Mouse (Mus musculus) gastrocnemius, adult 2 months (tissue): Measurements from ENCODE around the gene Ascl2. TPM values are rescaled to one million over a fixed set of nuclear protein-coding genes. Genes with fewer than 3 reads are reported as not detected.

Experiments
- DNase-seq: peaks from one replicate; pipeline ENCODE4 v3.0.0; 2022
- H3K27ac ChIP-seq: fragments of 200-600 bp; 2 replicates; pipeline ENCODE4 v1.8.1; 2022; ENCODE audit warnings: mild to moderate bottlenecking
- H3K4me3 ChIP-seq: fragments of 200-600 bp; 2 replicates; pipeline ENCODE4 v1.8.1; 2022; ENCODE audit warnings: mild to moderate bottlenecking, moderate library complexity
- CTCF ChIP-seq: fragments of 200-600 bp; IDR thresholded peaks from 2 replicates; pipeline ENCODE4 v1.8.1; 2022; ENCODE audit warnings: antibody characterized with exemption, mild to moderate bottlenecking, moderate library complexity
- intact Hi-C: fragments of 180-260 bp; cut with DNase I; formaldehyde crosslinking; loops from one replicate; pipeline ENCODE4 v1.15.1; 2025
- total RNA-seq, 2 experiments: library from RNA; stranded (reverse); gene quantifications; 2 replicates each; pipeline ENCODE4 v1.2.3; 2021

Ascl2 gene
- total RNA-seq, 2 experiments from 2014 or later = not detected

DNA sequence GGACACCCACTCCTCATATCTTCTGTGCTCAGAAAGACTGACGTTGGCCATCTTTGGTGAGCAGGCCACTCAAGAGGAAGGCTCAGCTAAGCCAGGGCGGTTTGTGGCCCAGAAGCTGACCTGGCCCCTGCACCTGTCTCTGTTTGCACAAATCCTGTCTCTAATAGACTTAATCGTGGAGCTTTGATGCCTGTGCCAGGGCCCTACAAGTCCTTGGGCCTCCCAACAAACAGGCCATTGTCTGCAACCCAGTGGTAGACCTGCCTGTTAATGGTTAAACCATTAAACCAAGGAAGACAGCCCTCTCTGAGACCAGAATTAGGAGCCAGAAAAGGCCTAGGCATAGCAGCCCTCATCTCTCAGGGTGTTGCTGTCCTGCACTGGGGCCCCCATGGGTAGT, 36.6 kb downstream of the Ascl2 start:
- H3K4me3 ChIP-seq = no peak overlapping the region
- DNase-seq = no peak
- H3K27ac ChIP-seq = no peak overlapping the region
- intact Hi-C loops = no loop called here
- no peak for TF ChIP-seq CTCF

DNA sequence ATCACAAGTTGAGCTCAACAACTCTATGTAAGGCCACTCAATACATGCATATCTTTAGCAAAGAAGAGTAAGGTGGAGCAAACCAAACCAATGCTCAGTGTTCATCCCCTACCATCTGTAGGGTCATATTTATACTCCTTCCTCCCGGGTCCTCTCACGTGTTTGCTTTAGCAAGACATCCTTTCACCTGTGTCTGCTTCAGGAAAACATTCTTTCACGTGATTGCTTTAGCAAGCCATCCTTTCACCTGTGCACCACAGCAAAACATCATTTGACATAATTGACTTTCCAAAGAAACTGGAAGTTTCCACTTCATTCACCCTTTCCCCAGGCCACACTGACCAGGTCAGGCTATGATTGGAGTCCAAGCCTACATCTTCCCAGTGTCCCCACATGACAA, 38.0 kb downstream of the Ascl2 start, which contains the start of gene Th:
Gene Th, minus strand, starts transcription at position 101 of the 400 bp plus-strand sequence.
- no peak for TF ChIP-seq CTCF
- no peak for DNase-seq
- intact Hi-C loops = no loop called here
- no peak within 1 kb of the TSS for H3K4me3 ChIP-seq
- H3K27ac ChIP-seq = no peak within 1 kb of the TSS

DNA sequence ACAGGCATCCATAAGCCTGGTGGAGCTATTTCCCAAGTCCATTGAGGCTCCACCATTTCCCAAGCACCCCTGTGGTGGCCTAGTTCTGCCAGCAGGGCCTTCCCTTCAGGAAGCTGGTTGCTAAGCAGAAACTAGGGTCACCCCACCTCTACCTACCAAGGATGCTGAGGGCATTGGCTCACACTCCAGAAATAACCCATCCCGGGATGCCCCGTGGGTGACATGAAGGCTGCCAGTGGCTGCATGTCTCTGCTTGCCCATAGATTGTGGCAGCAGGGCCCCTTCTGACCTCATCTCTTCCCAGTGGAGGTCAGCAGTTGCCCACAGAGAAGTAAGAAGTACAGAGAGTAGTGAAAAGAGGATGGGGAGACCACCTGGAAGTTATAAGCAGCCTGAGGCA, 39.5 kb downstream of the Ascl2 start:
- Histone ChIP-seq H3K27ac (no peak overlapping the region), H3K4me3 (no peak overlapping the region)
- intact Hi-C loops = no loop called here
- no peak for TF ChIP-seq CTCF
- no peak for DNase-seq

DNA sequence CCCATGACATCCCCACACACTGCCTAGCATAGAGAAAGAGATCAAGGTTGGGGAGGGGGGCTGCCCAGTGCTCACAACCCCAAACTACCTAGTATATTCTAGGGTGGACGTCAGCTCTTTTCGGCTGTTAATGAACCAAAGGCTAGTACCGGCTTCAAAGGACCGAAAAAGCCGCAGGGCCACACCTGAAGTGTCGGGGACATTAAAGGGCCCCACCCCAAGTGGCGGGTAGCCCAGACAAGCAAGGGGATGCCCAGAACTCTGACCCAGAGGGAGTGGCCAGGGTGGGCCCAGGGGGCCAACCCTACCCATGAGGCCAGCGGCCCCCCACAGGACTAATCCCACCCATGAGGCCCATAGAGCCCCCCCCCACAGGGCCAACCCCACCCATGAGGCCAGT, 41.8 kb downstream of the Ascl2 start:
- TF ChIP-seq CTCF = no peak
- DNase-seq = no peak
- no peak overlapping the region for H3K27ac ChIP-seq
- H3K4me3 ChIP-seq = no peak overlapping the region
- intact Hi-C loops = no loop called here

DNA sequence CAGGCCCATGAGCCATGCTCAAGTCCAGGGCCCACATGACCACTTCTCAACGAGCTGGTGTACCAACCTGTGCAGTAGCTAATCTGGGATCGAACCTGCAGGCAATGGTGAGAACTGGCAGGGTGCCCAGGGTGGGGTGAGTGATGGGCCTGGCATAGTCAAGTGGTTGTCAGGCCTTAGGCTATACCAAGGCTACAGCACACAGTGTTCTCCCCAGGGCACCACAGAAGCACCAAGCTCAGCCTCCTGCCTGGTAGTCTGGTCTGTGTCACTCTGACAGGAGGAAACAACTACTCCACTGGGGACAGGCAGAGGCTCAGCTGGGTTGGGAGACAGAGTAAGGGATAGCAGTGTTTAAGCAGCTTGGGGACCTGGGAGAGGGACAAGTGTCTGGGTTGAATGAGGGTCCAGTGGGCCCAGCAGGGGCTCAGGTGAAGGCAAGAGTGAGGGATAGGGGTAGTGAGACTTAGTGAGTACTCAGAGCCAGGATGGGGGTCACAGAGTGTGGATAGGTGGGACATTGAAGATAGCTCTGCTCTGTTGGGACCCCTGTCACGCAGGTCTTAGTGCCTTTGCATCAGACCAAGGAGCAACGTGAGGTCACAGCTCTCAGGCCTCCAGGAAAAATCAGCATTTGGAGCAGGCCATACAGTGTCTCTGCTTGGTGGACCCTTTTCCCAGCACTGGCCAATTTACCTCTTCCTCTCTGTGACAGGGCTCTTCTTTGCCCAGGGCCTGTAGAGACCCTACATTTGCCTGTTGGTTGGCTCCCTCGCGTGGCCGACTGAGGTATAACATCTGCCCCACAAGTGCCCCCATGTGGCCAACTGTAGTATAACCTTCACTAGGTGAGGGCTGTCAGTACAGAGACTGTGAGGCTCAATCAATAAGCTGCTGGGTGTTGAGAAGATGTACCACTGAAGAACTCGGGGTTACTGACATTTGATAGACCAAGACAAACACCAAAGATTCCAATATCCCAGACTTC, 50.1 kb downstream of the Ascl2 start:
- no peak overlapping the region for H3K27ac ChIP-seq
- TF ChIP-seq CTCF = no peak; the same call in 1 of the 2 replicates
- intact Hi-C loops = loop anchor here (1.0 kb wide), 1 partner anchor 25 kb away; no protein-coding TSS in a partner anchor
- peak; percentile 74 for DNase-seq
- no peak overlapping the region for H3K4me3 ChIP-seq

DNA sequence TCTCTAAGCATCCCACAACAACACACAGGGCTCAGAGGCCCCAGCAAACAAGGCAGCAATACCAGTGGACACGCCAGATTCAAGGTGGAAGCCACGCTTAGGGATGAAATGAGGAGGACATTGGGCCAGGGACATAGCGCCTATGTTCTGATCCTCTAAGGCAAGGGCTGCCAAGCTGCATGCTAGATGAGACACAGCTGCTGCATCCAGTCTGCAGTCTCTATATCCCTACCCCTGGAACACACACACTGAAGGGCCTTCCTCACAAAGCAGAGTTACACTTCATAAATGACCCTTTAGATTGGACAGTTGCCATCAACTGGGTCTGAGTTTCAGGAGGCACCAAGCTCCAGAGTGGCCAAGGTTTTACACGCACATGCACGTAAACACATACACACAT, 51.4 kb downstream of the Ascl2 start:
- TF ChIP-seq CTCF = no peak
- intact Hi-C loops = loop anchor here (1.0 kb wide), 1 partner anchor 23 kb away; no protein-coding TSS in a partner anchor
- H3K4me3 ChIP-seq = no peak overlapping the region
- peak; percentile 1 for DNase-seq
- H3K27ac ChIP-seq = no peak overlapping the region

Other genes starting within 250 kb of the Ascl2 start
- gene Ins2, start 225.9 kb downstream of the Ascl2 start, total RNA-seq = not detected
- under 1 TPM in 1 of 2 experiments, not detected in 1; 0.33 TPM for gene Th, start 38.1 kb downstream of the Ascl2 start, total RNA-seq
- gene Tspan32, start 35.8 kb upstream of the Ascl2 start, total RNA-seq = under 1 TPM; 0.23 to 0.39 TPM
- 100 to 1,000 TPM; 100 to 129 TPM for gene Cd81, start 83.5 kb upstream of the Ascl2 start, total RNA-seq
- gene Tssc4, start 100.0 kb upstream of the Ascl2 start, total RNA-seq = 1 to 10 TPM; 6.6 to 8.2 TPM
- gene Trpm5, start 125.4 kb upstream of the Ascl2 start, total RNA-seq = not detected
- gene Kcnq1, start 137.1 kb upstream of the Ascl2 start, total RNA-seq = under 1 TPM; 0.33 to 0.67 TPM